Comparison of ENCODE assay signal across 3 mouse cellular contexts in the genomic region with DNA sequence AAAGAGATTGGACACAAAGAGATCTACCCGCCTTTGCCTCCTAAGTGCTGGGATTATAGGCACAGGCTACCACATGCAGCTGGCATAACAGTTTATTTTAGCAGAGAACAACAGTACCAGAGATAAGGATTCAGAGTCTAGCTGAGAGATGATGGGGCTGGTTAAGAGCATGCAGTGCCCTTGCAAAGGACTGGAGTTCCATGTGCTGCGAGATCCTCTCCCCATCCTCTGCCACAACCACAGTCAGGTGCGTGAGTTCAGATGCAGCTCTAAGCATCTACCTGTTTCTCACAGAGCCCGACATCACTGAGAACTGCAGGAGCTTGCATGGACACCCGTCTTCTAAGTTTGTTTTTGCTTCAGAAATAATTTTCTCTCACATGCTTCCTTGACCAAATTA. TPM values are rescaled to one million over a fixed set of nuclear protein-coding genes. Genes with fewer than 3 reads are reported as not detected.
"Had no signal": no experiment of that assay in that cellular context is flagged by ENCODE, and none has a peak within 500 bp of the region (broad histone marks: within the 10 kb centered on the region; RNA-seq: fewer than 3 reads in every experiment).

No protein-coding gene starts in this region.

RNA-seq across cellular contexts. Expression of gene C130026I21Rik, which starts 24.1 kb away (rescaled TPM):
- polyA plus RNA-seq: kidney, embryonic 16.5 days; limb, embryonic 11.5 days; liver, embryonic 12.5 days had no signal
